Mouse (Mus musculus): ENCODE results near the gene C8b. TPM values are rescaled to one million over a fixed set of nuclear protein-coding genes. Genes with fewer than 3 reads are reported as not detected.

C8b gene
- not detected in 2 replicates for polyA plus RNA-seq (2014; fragmentation: Nextera tagmentation; extraction: Ambion mirVana)

DNA sequence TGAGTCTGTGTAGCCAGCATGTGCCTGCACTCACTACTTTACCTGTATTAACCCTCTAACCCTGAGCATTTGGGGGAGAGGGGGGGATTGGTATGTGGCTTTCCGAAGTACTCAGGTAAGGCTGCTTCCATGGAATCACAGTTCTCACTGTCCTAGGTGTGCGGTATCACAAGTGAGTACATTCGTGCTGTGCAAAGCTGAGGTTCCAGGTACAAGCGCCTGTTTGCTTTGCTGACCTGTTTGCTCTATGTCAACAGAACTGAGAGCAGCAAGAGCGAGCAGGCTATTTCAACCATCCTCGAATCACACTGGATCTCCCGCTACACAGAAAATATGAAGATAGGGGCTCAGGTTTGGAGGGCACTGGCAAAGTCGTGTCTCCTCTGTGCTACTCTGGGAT is at the start of gene C8b:
TSS of gene C8b (plus strand) at position 253 of the 400 bp plus-strand sequence.
- Histone ChIP-seq H3K9ac (ENCODE audit: low read length) (no peak within 1 kb of the TSS), H3K36me3 (ENCODE audit: control insufficient read depth, insufficient read depth, low read length) (no peaks in the 10 kb centered on the region), H3K4me3 (ENCODE audit: low read depth, low read length) (no peak within 1 kb of the TSS), H3K27ac (ENCODE audit: low read depth) (no peak within 1 kb of the TSS), H3K4me2 (ENCODE audit: low read length) (no peak within 1 kb of the TSS), H3K9me3 (ENCODE audit: control insufficient read depth, low read length) (no peaks in the 10 kb centered on the region), H3K27me3 (replicated peaks; ENCODE audit: control insufficient read depth, insufficient read depth, low read length) (no peaks in the 10 kb centered on the region), H3K4me1 (replicated peaks; ENCODE audit: control insufficient read depth, insufficient read depth, low read length) (no peaks in the 10 kb centered on the region)
- 76% methylated on average over 8 of the region's 8 CpGs for WGBS
- no peak for ATAC-seq (replicated peaks; ENCODE audit: low FRiP score, low TSS enrichment, low read depth)
- no peak for DNase-seq (ENCODE audit: low spot score)

DNA sequence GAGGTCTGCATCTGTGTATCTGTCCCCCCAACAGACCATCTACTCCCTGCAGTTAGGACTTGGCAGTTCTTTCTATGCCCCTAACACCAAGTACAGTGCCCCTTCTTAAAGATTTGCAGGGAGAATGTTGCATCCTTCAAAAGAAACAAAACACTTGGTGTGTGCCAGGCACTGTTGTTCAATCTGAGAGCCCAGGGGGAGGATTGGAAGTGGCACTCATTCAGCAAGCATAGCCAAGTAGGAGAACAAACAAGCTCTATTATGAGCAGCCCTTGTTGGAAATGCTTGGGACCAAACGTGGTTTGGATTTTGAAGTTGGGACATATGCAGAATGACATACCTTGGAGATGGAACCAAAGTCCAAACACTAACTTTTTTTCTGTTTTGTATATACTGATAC is 49.6 kb upstream of the C8b start:
- Histone ChIP-seq H3K27me3 (replicated peaks; ENCODE audit: control insufficient read depth, insufficient read depth, low read length) (no peaks in the 10 kb centered on the region), H3K27ac (ENCODE audit: low read depth) (no peak overlapping the region), H3K36me3 (ENCODE audit: control insufficient read depth, insufficient read depth, low read length) (no peaks in the 10 kb centered on the region), H3K4me1 (replicated peaks; ENCODE audit: control insufficient read depth, insufficient read depth, low read length) (peaks cover 10% of the 10 kb centered on the region; the same call in 1 of the 2 replicates), H3K4me3 (ENCODE audit: low read depth, low read length) (no peak overlapping the region), H3K9me3 (ENCODE audit: control insufficient read depth, low read length) (no peaks in the 10 kb centered on the region), H3K4me2 (ENCODE audit: low read length) (no peak overlapping the region), H3K9ac (ENCODE audit: low read length) (no peak overlapping the region)
- DNase-seq (ENCODE audit: low spot score) (no peak), ATAC-seq (replicated peaks; ENCODE audit: low FRiP score, low TSS enrichment, low read depth) (no peak)
- WGBS: 83% methylated on average over 1 of the region's 1 CpGs

DNA sequence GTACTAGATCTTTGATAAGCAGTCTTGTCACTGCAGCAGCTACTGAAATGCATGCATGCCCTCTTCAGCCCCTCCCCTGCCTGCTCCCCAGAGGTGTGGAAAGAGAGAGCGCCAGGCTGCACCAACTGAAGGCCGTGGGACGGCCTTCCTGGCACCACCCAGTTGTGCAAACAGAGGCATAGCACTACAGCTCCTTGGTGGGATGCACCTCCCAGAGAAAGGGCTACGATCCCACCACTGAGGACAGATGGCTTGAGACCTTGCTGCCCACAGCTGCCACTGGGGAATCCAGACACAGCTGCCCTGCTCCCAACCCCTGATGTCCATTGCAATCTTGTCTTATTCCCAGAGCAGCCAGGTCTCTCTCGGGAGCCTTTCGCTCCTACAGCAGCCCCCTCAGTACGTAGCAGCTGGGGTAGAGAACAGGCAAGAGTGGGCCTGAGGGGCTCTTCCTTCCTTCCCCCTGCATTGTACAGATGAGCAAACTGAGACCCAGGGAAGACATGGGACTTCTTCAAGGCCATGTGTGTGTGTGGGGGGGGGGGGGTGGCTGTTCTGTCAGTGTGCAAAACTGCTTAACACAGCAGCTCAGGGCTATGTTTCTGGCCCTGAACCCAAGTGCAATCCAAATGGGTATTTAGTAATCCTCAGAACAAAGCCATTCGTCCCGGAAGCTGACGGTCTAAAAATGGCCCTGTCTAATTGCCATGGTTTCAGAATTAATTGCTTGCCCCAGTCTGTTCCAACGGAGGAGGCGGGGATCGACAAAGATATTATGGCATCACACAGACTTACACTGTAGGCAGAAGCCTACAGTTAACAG is 46.9 kb upstream of the C8b start:
- Histone ChIP-seq H3K4me3 (ENCODE audit: low read depth, low read length) (no peak overlapping the region), H3K36me3 (ENCODE audit: control insufficient read depth, insufficient read depth, low read length) (no peaks in the 10 kb centered on the region), H3K9ac (ENCODE audit: low read length) (no peak overlapping the region), H3K9me3 (ENCODE audit: control insufficient read depth, low read length) (no peaks in the 10 kb centered on the region), H3K4me1 (replicated peaks; ENCODE audit: control insufficient read depth, insufficient read depth, low read length) (peaks cover 10% of the 10 kb centered on the region; the same call in 1 of the 2 replicates), H3K27me3 (replicated peaks; ENCODE audit: control insufficient read depth, insufficient read depth, low read length) (no peaks in the 10 kb centered on the region), H3K27ac (ENCODE audit: low read depth) (no peak overlapping the region), H3K4me2 (ENCODE audit: low read length) (no peak overlapping the region)
- 49% methylated on average over 13 of the region's 13 CpGs for WGBS
- DNase-seq (ENCODE audit: low spot score): no peak
- ATAC-seq (replicated peaks; ENCODE audit: low FRiP score, low TSS enrichment, low read depth): no peak

- H3K4me1 ChIP-seq (replicated peaks; ENCODE audit: control insufficient read depth, insufficient read depth, low read length): peaks cover 9% of the 10 kb centered on the region; the same call in 1 of the 2 replicates
- no peak overlapping the region for H3K4me3 ChIP-seq (ENCODE audit: low read depth, low read length)
- H3K4me2 ChIP-seq (ENCODE audit: low read length): no peak overlapping the region
- no peaks in the 10 kb centered on the region for H3K27me3 ChIP-seq (replicated peaks; ENCODE audit: control insufficient read depth, insufficient read depth, low read length)
- DNase-seq (ENCODE audit: low spot score) (no peak), ATAC-seq (replicated peaks; ENCODE audit: low FRiP score, low TSS enrichment, low read depth) (no peak)
- H3K27ac ChIP-seq (ENCODE audit: low read depth): no peak overlapping the region
- H3K36me3 ChIP-seq (ENCODE audit: control insufficient read depth, insufficient read depth, low read length): no peaks in the 10 kb centered on the region
- 80% methylated on average over 6 of the region's 6 CpGs for WGBS
- no peaks in the 10 kb centered on the region for H3K9me3 ChIP-seq (ENCODE audit: control insufficient read depth, low read length)
- no peak overlapping the region for H3K9ac ChIP-seq (ENCODE audit: low read length)
Measured at GRCm38 (mm10) chr4:104723527-104724045, 42.5 kb upstream of the C8b start.

DNA sequence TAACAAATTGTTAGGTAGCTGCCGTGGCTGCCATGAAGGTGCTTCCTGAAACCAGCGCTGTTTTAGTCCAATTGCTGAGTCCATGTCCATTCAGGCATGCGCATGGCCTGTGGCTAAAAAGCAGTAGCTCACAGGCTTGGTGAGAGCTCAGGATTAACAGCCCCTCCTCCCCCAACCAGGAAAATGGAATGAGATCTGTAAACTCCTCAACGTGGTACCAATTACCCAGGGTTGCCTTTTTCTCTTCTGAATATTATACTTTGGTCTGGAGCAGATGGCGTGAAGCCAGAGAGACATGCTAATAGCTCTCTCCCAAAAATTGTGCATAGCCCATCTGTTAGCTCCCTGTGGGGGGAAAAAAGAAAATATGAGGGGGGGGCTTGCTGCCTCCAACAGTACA is 41.9 kb upstream of the C8b start:
- DNase-seq (ENCODE audit: low spot score) (no peak), ATAC-seq (replicated peaks; ENCODE audit: low FRiP score, low TSS enrichment, low read depth) (no peak)
- 0 out of 2 replicates have a peak, but pooled peaks cover 4% of the 10 kb centered on the region for H3K4me1 ChIP-seq (replicated peaks; ENCODE audit: control insufficient read depth, insufficient read depth, low read length)
- H3K9ac ChIP-seq (ENCODE audit: low read length): no peak overlapping the region
- H3K4me2 ChIP-seq (ENCODE audit: low read length): no peak overlapping the region
- H3K9me3 ChIP-seq (ENCODE audit: control insufficient read depth, low read length): no peaks in the 10 kb centered on the region
- H3K36me3 ChIP-seq (ENCODE audit: control insufficient read depth, insufficient read depth, low read length): no peaks in the 10 kb centered on the region
- WGBS: 70% methylated on average over 5 of the region's 5 CpGs
- no peaks in the 10 kb centered on the region for H3K27me3 ChIP-seq (replicated peaks; ENCODE audit: control insufficient read depth, insufficient read depth, low read length)
- no peak overlapping the region for H3K4me3 ChIP-seq (ENCODE audit: low read depth, low read length)
- no peak overlapping the region for H3K27ac ChIP-seq (ENCODE audit: low read depth)

GRCm38 (mm10) chr4:104725673-104726072 is 40.4 kb upstream of the C8b start:
- Histone ChIP-seq H3K36me3 (ENCODE audit: control insufficient read depth, insufficient read depth, low read length) (no peaks in the 10 kb centered on the region), H3K4me2 (ENCODE audit: low read length) (no peak overlapping the region), H3K4me1 (replicated peaks; ENCODE audit: control insufficient read depth, insufficient read depth, low read length) (no peaks in the 10 kb centered on the region), H3K9ac (ENCODE audit: low read length) (no peak overlapping the region), H3K9me3 (ENCODE audit: control insufficient read depth, low read length) (no peaks in the 10 kb centered on the region), H3K27me3 (replicated peaks; ENCODE audit: control insufficient read depth, insufficient read depth, low read length) (no peaks in the 10 kb centered on the region), H3K27ac (ENCODE audit: low read depth) (no peak overlapping the region), H3K4me3 (ENCODE audit: low read depth, low read length) (no peak overlapping the region)
- 49% methylated on average over 3 of the region's 3 CpGs for WGBS
- ATAC-seq (replicated peaks; ENCODE audit: low FRiP score, low TSS enrichment, low read depth) (no peak), DNase-seq (ENCODE audit: low spot score) (no peak)

DNA sequence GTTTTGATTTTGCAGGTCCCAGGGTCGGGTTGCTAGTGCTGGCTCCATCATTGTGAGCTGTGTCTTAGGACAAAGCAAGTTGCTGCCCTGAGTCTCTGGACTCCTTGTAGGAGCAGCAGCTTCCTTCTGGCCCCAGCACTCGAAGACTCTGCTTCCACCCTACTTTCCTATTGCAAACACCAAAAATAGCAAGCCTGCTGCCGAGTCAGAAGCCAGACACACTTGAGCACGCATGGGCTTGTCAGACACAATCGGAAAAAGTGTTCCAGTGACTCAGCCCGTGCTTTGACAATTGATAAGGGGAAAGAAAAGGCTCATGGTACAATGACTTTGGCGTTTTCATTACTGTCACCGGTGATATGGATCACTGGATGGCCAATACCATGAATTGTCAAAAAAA is 36.9 kb upstream of the C8b start:
- no peaks in the 10 kb centered on the region for H3K4me1 ChIP-seq (replicated peaks; ENCODE audit: control insufficient read depth, insufficient read depth, low read length)
- no peak overlapping the region for H3K4me2 ChIP-seq (ENCODE audit: low read length)
- H3K36me3 ChIP-seq (ENCODE audit: control insufficient read depth, insufficient read depth, low read length): no peaks in the 10 kb centered on the region
- no peak for DNase-seq (ENCODE audit: low spot score)
- H3K27me3 ChIP-seq (replicated peaks; ENCODE audit: control insufficient read depth, insufficient read depth, low read length): no peaks in the 10 kb centered on the region
- ATAC-seq (replicated peaks; ENCODE audit: low FRiP score, low TSS enrichment, low read depth): no peak
- H3K27ac ChIP-seq (ENCODE audit: low read depth): no peak overlapping the region
- H3K4me3 ChIP-seq (ENCODE audit: low read depth, low read length): no peak overlapping the region
- no peak overlapping the region for H3K9ac ChIP-seq (ENCODE audit: low read length)
- 87% methylated on average over 8 of the region's 8 CpGs for WGBS
- H3K9me3 ChIP-seq (ENCODE audit: control insufficient read depth, low read length): no peaks in the 10 kb centered on the region

DNA sequence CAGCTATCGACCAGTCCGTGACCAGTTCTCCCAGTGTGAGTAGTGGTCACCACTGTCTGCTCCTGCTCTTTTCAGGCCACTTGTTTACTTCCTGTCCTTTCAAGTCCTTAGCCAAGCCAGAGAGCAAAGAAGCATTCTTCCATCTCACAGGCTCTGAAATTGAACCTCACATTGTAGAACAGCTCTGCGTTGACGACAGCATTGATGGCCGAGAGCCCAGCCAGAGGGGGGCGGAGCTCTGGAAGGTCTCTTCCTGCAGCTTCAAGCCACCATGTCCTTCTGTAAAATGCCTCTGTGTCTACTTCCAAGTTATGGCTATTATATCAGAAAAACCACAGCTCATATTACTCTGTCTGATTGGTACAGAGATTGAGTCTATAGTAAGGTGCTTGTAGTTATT is 19.6 kb upstream of the C8b start:
- no peaks in the 10 kb centered on the region for H3K27me3 ChIP-seq (replicated peaks; ENCODE audit: control insufficient read depth, insufficient read depth, low read length)
- no peaks in the 10 kb centered on the region for H3K4me1 ChIP-seq (replicated peaks; ENCODE audit: control insufficient read depth, insufficient read depth, low read length)
- WGBS: 71% methylated on average over 6 of the region's 6 CpGs
- no peak overlapping the region for H3K4me3 ChIP-seq (ENCODE audit: low read depth, low read length)
- H3K9me3 ChIP-seq (ENCODE audit: control insufficient read depth, low read length): no peaks in the 10 kb centered on the region
- DNase-seq (ENCODE audit: low spot score) (no peak), ATAC-seq (replicated peaks; ENCODE audit: low FRiP score, low TSS enrichment, low read depth) (no peak)
- H3K4me2 ChIP-seq (ENCODE audit: low read length): no peak overlapping the region
- no peaks in the 10 kb centered on the region for H3K36me3 ChIP-seq (ENCODE audit: control insufficient read depth, insufficient read depth, low read length)
- no peak overlapping the region for H3K9ac ChIP-seq (ENCODE audit: low read length)
- no peak overlapping the region for H3K27ac ChIP-seq (ENCODE audit: low read depth)

GRCm38 (mm10) chr4:104754090-104754489 is 12.0 kb upstream of the C8b start:
- WGBS: 70% methylated on average over 3 of the region's 3 CpGs
- ATAC-seq (replicated peaks; ENCODE audit: low FRiP score, low TSS enrichment, low read depth) (no peak), DNase-seq (ENCODE audit: low spot score) (no peak)

More at GRCm38 (mm10) chr4:104754090-104754489, 12.0 kb upstream of the C8b start:
- H3K9ac ChIP-seq (ENCODE audit: low read length): no peak overlapping the region
- H3K27me3 ChIP-seq (replicated peaks; ENCODE audit: control insufficient read depth, insufficient read depth, low read length): no peaks in the 10 kb centered on the region
- no peaks in the 10 kb centered on the region for H3K9me3 ChIP-seq (ENCODE audit: control insufficient read depth, low read length)
- no peaks in the 10 kb centered on the region for H3K36me3 ChIP-seq (ENCODE audit: control insufficient read depth, insufficient read depth, low read length)
- no peak overlapping the region for H3K4me2 ChIP-seq (ENCODE audit: low read length)
- no peak overlapping the region for H3K27ac ChIP-seq (ENCODE audit: low read depth)
- H3K4me1 ChIP-seq (replicated peaks; ENCODE audit: control insufficient read depth, insufficient read depth, low read length): no peaks in the 10 kb centered on the region
- no peak overlapping the region for H3K4me3 ChIP-seq (ENCODE audit: low read depth, low read length)

All from intestine, embryonic 14.5 days (tissue).